In the genomic region with DNA sequence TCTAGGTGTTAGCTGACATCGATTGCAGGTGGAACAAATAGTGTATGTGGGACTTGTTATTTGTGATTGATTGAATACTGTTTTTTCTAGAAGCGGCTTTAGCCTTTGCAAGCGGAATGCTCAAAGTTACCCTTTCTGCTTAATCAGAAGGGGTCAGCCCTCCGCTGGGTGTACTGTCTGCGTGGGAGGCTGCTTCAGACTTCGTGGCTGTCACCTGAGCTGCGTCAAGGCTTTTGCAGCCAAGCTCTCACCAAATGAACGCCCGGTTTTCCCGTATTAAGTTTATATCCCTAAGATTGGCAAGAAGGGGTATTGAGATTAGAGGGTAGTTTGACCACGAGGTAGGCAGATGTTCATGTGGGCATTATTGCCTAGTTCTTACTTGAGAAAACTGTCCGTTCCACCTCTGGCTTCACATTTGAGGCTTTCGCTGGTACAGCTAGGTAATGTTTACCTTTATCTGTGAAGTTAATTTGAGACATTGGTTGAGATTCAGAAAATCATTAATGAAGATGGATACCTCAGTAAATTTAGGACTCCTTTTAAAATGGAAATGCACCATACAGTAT, we compare ENCODE assay signal across 8 mouse cellular contexts. TPM values are rescaled to one million over a fixed set of nuclear protein-coding genes. Genes with fewer than 3 reads are reported as not detected.
A peak's percentile ranks its signal among the peaks of the same experiment; 100 is the strongest.
DNase-seq lines count a peak whose midpoint lies in the region; ATAC-seq and TF ChIP-seq lines count a peak whose summit lies in the region.

No protein-coding gene starts in this region.

- H3K4me2 ChIP-seq in forebrain, embryonic 12.5 days = peak overlapping the region; percentile 98
- peak overlapping the region; percentile 100 for H3K4me2 ChIP-seq in neural tube, embryonic 14.5 days (ENCODE audit: low read depth, low read length)

- H3K4me3 ChIP-seq in layer of hippocampus, adult 2 months = peak overlapping the region; percentile 87
- H3K4me3 ChIP-seq in forebrain, embryonic 12.5 days (replicated peaks) = peak overlapping the region; percentile 79
- peak overlapping the region; percentile 85 for H3K4me3 ChIP-seq in limb, embryonic 10.5 days
- H3K4me3 ChIP-seq in neural tube, embryonic 14.5 days (ENCODE audit: low read depth, low read length) = peak overlapping the region; percentile 80

- H3K9ac ChIP-seq in forebrain, embryonic 12.5 days = peak overlapping the region; percentile 85
- H3K9ac ChIP-seq in neural tube, embryonic 14.5 days (replicated peaks; ENCODE audit: low read depth, low read length) = peak overlapping the region; percentile 86

- no peak for TF ChIP-seq CTCF in layer of hippocampus, adult 2 months (conservative IDR thresholded peaks at IDR 0.05)

- 25% methylated on average over 13 of the region's 13 CpGs for WGBS in forebrain, embryonic 12.5 days
- 29% methylated on average over 13 of the region's 13 CpGs for WGBS in limb, embryonic 10.5 days
- 28% methylated on average over 13 of the region's 13 CpGs for WGBS in neural tube, embryonic 14.5 days

- H3K36me3 ChIP-seq in forebrain, embryonic 12.5 days (replicated peaks) = 0 out of 2 replicates have a peak, but pooled peaks cover 3% of the 10 kb centered on the region
- H3K36me3 ChIP-seq in limb, embryonic 10.5 days = peaks cover 19% of the 10 kb centered on the region
- no peaks in the 10 kb centered on the region for H3K36me3 ChIP-seq in neural tube, embryonic 14.5 days (ENCODE audit: control insufficient read depth, insufficient read depth, low read length)

- H3K27ac ChIP-seq in layer of hippocampus, adult 2 months = peak overlapping the region; percentile 90
- no peak overlapping the region for H3K27ac ChIP-seq in forebrain, embryonic 12.5 days
- no peak overlapping the region for H3K27ac ChIP-seq in limb, embryonic 10.5 days
- no peak overlapping the region for H3K27ac ChIP-seq in neural tube, embryonic 14.5 days (ENCODE audit: low read depth, low read length)

- peaks cover 15% of the 10 kb centered on the region for H3K4me1 ChIP-seq in forebrain, embryonic 12.5 days
- peaks cover 23% of the 10 kb centered on the region for H3K4me1 ChIP-seq in limb, embryonic 10.5 days
- H3K4me1 ChIP-seq in neural tube, embryonic 14.5 days (ENCODE audit: control insufficient read depth, insufficient read depth, low read length) = peaks cover 5% of the 10 kb centered on the region; the same call in 1 of the 2 replicates

- H3K27me3 ChIP-seq in forebrain, embryonic 12.5 days = peaks cover 16% of the 10 kb centered on the region; the same call in 1 of the 2 replicates
- peaks cover 19% of the 10 kb centered on the region for H3K27me3 ChIP-seq in limb, embryonic 10.5 days (ENCODE audit: low read depth, poor library complexity, severe bottlenecking)
- no peaks in the 10 kb centered on the region for H3K27me3 ChIP-seq in neural tube, embryonic 14.5 days (ENCODE audit: control insufficient read depth, insufficient read depth, low read length)

- peaks cover 7% of the 10 kb centered on the region for H3K9me3 ChIP-seq in forebrain, embryonic 12.5 days
- no peaks in the 10 kb centered on the region; the same call in 1 of the 2 replicates for H3K9me3 ChIP-seq in limb, embryonic 10.5 days (replicated peaks)
- peaks cover 7% of the 10 kb centered on the region for H3K9me3 ChIP-seq in neural tube, embryonic 14.5 days (ENCODE audit: control insufficient read depth, low read length)

- no peak for ATAC-seq in forebrain, embryonic 12.5 days (ENCODE audit: low FRiP score)
- no peak for ATAC-seq in neural tube, embryonic 14.5 days (ENCODE audit: low read depth)
- no peak for ATAC-seq in megakaryocyte progenitor cell, adult 5-6 weeks (replicated peaks; ENCODE audit: poor library complexity)

- DNase-seq in layer of hippocampus, adult 2 months (ENCODE audit: low spot score in 2 of 2) = no peak
- DNase-seq in layer of hippocampus, adult 9-10 months (ENCODE audit: low spot score) = no peak
- DNase-seq in limb, embryonic 10.5 days (ENCODE audit: low spot score) = no peak
- no peak for DNase-seq in cerebellum, postnatal 4 days (ENCODE audit: low spot score in 2 of 2)
- no peak for DNase-seq in adrenal gland, adult 18-20 months (ENCODE audit: low spot score in 2 of 2)

RNA-seq across cellular contexts. Expression of gene Habp4, which starts 1.6 kb away (rescaled TPM):
- total RNA-seq in layer of hippocampus, adult 2 months (2021) = 100 to 1,000 TPM; 147 to 149 TPM
- polyA plus RNA-seq in forebrain, embryonic 12.5 days (2016; fragmentation: Nextera tagmentation; extraction: Ambion mirVana) = 20.0 and 20.6 TPM in 2 replicates
- 14.5 and 18.4 TPM in 2 replicates for polyA plus RNA-seq in limb, embryonic 10.5 days (2016; fragmentation: Nextera tagmentation; extraction: Ambion mirVana)
- 54.5 and 55.8 TPM in 2 replicates for polyA plus RNA-seq in neural tube, embryonic 14.5 days (2014; fragmentation: Nextera tagmentation; extraction: Ambion mirVana)
- total RNA-seq in megakaryocyte progenitor cell, adult 5-6 weeks (2015) = 3.4 and 3.9 TPM in 2 replicates
- 2.4 TPM in 2 replicates for total RNA-seq in megakaryocyte progenitor cell, adult 5-6 weeks (2017)
- total RNA-seq in adrenal gland, adult 18-20 months (2021) = 10 to 100 TPM; 28.5 to 30.2 TPM

RNA-seq across cellular contexts. Expression of gene Zfp367, which starts 10.2 kb away (rescaled TPM):
- 10 to 100 TPM; 15.9 to 18.7 TPM for total RNA-seq in layer of hippocampus, adult 2 months (2021)
- 27.9 and 29.3 TPM in 2 replicates for polyA plus RNA-seq in forebrain, embryonic 12.5 days (2016; fragmentation: Nextera tagmentation; extraction: Ambion mirVana)
- polyA plus RNA-seq in limb, embryonic 10.5 days (2016; fragmentation: Nextera tagmentation; extraction: Ambion mirVana) = 11.2 and 12.6 TPM in 2 replicates
- polyA plus RNA-seq in neural tube, embryonic 14.5 days (2014; fragmentation: Nextera tagmentation; extraction: Ambion mirVana) = 3.8 and 4.5 TPM in 2 replicates
- total RNA-seq in megakaryocyte progenitor cell, adult 5-6 weeks (2015) = 42.8 and 49.3 TPM in 2 replicates
- total RNA-seq in megakaryocyte progenitor cell, adult 5-6 weeks (2017) = 41.9 and 52.3 TPM in 2 replicates
- 10 to 100 TPM; 20.9 to 23.5 TPM for total RNA-seq in adrenal gland, adult 18-20 months (2021)

RNA-seq across cellular contexts. Expression of gene Slc35d2, which starts 34.1 kb away (rescaled TPM):
- 1 to 10 TPM in 1 of 2 experiments, under 1 TPM in 1; 0.69 to 1.1 TPM for total RNA-seq in layer of hippocampus, adult 2 months (2021)
- 1.3 and 1.9 TPM in 2 replicates for polyA plus RNA-seq in forebrain, embryonic 12.5 days (2016; fragmentation: Nextera tagmentation; extraction: Ambion mirVana)
- 3.0 TPM in 2 replicates for polyA plus RNA-seq in limb, embryonic 10.5 days (2016; fragmentation: Nextera tagmentation; extraction: Ambion mirVana)
- polyA plus RNA-seq in neural tube, embryonic 14.5 days (2014; fragmentation: Nextera tagmentation; extraction: Ambion mirVana) = 0.92 and 1.6 TPM in 2 replicates
- total RNA-seq in megakaryocyte progenitor cell, adult 5-6 weeks (2015) = 3.5 and 5.4 TPM in 2 replicates
- total RNA-seq in megakaryocyte progenitor cell, adult 5-6 weeks (2017) = 4.3 and 5.4 TPM in 2 replicates
- 1 to 10 TPM; 4.3 to 7.7 TPM for total RNA-seq in adrenal gland, adult 18-20 months (2021)

Comparison
In these comparisons a context has a peak if more than half of its experiments do, and no peak if none do; other contexts are left out.
1. RNA of gene Habp4, which starts 1.6 kb away (total RNA-seq): 147 to 149 TPM in layer of hippocampus, adult 2 months and 28.5 to 30.2 TPM in adrenal gland, adult 18-20 months; 2.4 to 3.9 TPM in megakaryocyte progenitor cell, adult 5-6 weeks; every median in the first group is over 4 times any median in the second.
2. Peak in every context shown above with its lines, with median percentiles within 50 percentile points of each other: H3K4me3 ChIP-seq.